Mouse (Mus musculus): ENCODE data around the gene Trim69. TPM values are rescaled to one million over a fixed set of nuclear protein-coding genes. Genes with fewer than 3 reads are reported as not detected.

The Trim69 gene
- total RNA-seq, 4 experiments from 2014 or later = not detected

DNA sequence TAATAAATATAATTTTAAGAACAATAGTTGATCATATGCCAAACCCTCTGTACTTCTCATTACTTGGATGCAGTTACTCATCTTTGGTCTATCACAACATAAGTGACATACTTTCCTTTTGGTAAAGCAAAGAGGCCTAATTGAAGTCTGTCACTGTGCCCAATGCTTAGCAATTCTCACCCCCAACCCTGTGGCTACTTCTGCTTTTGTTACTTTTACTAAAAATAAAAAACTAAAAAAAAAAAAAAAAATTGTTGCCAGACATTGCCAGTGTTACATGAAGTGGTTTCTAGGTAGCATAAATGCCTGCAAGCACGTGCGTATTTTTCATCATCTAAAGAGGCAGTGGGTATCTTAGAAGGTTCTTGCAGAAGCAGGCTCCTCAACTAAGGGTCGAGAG is 7.7 kb upstream of the Trim69 start:
- DNase-seq (ENCODE audit: low spot score in 2 of 2) = no peak

- no peak for DNase-seq (ENCODE audit: low spot score in 2 of 2)
Measured at GRCm38 (mm10) chr2:122153681-122154365, 6.7 kb upstream of the Trim69 start.

GRCm38 (mm10) chr2:122154479-122154878 is 6.0 kb upstream of the Trim69 start:
- DNase-seq (ENCODE audit: low spot score in 2 of 2) = no peak

DNA sequence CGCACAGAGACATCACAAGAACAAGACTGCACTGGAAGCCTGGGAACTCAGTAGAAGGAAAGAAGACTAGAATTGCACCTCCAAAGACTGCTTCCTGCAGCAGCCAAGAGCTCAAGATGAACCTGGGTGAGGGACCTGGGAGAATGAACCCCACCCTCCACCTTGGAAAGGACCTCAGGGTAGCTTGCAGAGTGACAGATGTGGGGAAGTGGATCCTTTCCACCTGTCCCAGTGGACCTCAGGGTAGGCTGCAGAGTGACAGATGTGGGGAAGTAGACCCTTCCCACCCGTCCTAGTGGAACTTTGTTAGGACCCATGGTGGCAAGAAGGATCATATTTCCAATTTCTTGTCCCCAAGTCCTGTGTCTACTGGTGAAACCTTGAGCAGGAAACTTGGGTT is 5.2 kb upstream of the Trim69 start:
- no peak for DNase-seq (ENCODE audit: low spot score in 2 of 2)

DNA sequence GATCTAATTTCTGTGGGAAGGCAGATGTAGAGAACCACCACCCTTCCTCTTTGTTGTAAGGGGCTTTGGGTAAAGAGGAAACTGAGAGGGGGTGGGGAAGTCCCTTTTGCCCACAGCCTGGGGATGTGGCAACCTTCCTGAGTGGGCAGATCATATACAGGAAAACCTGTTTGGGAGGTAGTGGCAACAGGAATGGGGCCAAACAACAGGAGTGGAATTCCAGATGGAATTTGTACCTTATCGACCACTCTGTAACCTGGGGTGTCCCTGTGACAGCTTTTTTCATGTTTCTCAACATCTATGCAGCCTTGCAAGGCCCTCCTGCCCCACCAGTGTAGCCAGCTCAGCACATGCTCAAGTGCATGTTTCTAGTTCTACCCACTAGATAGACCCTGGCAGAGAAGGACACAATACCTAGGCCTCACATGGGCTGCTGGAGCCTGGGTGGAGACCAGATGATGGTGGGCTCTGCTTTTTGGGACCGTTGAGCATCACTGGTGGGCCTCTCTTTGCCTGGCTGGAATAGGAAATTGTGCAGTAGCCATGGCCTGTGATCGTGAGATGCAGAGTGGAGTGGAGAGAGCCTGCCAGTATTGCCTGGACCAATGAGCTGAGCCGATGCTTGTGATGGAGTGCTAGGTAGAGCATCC is 4.3 kb upstream of the Trim69 start:
- DNase-seq (ENCODE audit: low spot score in 2 of 2) = no peak

- DNase-seq (ENCODE audit: low spot score in 2 of 2) = no peak
Measured at GRCm38 (mm10) chr2:122157561-122157960, 2.9 kb upstream of the Trim69 start.

- DNase-seq (ENCODE audit: low spot score in 2 of 2) = no peak
Measured at GRCm38 (mm10) chr2:122158362-122158802, 2.1 kb upstream of the Trim69 start.

DNA sequence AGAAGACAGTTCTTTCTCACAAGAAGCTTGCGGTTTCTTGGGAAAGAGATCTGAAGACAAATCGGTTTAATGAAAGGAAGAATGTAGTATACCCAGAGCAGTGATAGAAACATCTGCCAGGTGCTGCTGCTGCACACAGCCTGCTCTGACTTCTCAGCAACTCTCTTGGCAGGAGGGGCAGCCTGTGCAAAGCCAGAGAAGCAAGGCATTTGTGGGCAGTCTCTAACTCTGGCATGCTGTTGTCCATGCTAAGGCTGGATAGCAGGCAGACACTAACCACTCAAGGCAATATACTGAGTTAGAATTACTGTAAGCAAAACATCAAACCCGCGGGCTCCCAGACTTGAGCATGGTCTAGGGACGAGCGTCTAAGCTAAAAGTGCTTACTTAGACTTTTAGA is 833 bp upstream of the Trim69 start:
- no peak for DNase-seq (ENCODE audit: low spot score in 2 of 2)

GRCm38 (mm10) chr2:122161542-122161941 is 1.0 kb downstream of the Trim69 start:
- DNase-seq (ENCODE audit: low spot score in 2 of 2) = no peak

DNA sequence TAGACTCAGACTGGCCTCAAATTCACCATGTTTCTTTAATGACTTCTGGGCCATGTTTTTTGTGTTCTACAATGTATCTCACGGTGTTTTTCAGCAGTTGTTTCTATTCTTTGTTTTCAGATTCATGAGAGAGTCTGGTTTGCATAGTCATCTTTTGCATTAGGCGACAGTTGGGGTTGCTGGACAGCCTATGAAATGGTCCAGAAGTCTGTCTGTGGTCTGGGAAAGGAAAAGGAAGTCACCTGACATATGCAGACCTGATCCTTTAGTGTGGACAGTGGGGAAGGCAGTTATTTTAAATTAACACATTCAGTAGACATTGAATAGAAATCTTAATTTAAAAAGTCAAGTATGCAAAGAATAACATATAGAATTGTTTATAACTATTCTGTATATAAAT is 2.0 kb downstream of the Trim69 start:
- DNase-seq (ENCODE audit: low spot score in 2 of 2) = no peak

DNA sequence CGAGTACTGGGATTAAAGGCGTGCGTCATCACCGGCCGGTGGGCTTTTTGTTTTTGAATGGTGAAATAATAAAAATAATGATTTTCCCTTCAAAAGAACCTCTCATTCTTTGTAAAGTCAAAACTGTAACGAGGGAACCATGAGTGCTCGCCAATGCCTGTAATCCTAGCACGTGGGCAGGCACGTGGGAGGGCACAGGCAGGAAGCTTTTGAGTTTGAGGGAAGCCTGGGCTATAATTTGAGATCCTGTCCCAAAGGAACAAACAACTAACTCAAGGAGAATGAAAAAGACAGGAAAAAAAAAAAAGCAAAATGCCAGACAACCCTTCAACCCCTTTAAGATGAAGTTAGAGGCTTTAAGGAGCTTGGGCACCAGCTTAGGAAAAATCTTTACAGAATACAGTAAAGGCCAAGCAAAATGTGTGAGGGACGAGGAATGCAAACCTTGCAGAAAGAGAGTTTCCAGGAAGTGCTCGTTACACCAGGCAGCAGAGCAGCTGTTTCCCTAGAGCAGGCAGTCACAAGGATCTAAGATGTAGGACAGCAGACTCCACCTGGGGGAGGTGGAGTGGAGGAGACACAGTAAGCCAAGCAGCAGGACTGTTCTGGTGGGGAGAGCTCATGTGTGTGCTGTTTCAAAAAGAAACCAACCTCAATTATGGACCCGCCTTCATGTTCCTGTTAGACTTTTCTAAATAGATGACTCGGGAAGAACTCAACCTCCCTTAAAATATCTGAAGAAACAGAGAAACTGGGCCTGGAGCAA is 3.1 kb downstream of the Trim69 start:
- DNase-seq (ENCODE audit: low spot score in 2 of 2) = no peak

- no peak for DNase-seq (ENCODE audit: low spot score in 2 of 2)
Measured at GRCm38 (mm10) chr2:122164293-122164692, 3.8 kb downstream of the Trim69 start.

DNA sequence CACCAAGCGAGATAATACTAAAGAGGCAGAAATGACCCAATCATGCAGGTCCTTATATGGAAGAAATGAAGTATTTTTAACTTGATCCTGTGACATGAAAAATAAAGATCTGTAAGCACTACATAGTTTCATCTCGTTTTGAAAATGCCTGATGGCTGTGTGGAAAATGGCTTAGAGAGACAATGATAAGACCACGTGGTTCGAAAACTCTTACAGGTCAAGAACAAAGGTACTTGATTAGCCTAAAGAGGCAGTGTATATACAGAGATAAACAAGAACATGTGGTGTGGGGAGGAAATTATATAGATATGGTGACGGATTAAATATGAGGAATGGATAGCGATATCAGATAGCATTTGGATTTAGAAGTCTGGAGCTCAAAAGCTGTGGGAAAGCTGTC is 10.8 kb downstream of the Trim69 start:
- no peak for DNase-seq (ENCODE audit: low spot score in 2 of 2)

DNA sequence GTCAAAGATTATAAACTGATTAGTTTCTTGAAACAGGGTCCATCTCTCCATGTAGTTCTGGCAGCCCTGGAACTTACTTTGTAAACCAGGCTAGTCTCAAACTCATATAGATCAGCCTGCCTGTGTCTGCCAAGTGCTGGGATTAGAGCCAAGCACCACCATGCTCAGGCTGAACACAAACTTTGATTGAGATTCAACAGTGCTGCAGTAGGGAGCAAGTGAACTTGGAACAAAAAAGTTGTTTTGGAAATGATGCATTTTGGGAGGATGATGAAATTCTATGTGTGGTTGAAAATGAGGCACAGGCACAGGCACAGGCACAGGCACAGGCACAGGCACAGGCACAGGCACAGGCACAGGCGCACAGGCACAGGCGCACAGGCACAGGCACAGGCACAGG is 11.7 kb downstream of the Trim69 start:
- DNase-seq (ENCODE audit: low spot score in 2 of 2) = no peak

DNA sequence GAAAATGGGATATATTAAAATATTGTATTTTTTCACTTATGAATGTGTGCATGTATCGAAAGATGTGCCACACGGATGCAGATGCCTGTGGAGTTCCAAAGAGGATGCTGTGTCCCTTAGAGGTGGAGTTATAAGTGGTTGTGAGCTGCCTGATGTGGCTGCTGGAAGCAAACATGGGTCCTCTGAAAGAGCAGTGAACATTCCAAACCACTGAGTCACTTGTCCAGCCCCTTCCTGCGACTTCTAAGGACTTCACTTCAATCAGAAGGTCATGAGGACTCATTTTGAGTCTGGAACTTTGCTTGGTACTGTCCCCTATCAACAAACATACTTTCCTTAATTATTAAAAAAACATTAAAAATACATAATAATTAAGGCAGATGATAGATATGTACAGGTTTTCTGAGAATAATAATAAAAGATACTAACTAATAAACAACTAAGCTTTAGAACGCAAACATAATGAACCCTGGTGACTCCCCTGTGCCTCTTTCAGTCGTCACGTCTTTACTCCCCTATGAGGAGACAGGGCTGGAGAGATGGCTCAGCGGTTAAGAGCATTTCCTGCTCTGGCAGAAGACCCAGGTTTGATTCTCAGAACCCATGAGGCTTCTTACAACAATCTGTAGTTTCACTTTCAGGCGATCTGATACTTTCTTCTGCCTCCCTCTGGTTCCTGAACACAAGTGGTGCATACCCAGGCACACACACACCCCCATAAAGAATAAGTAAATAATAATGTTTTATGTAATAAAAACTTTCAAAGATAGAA is 19.7 kb downstream of the Trim69 start:
- no peak for DNase-seq (ENCODE audit: low spot score in 2 of 2)

DNA sequence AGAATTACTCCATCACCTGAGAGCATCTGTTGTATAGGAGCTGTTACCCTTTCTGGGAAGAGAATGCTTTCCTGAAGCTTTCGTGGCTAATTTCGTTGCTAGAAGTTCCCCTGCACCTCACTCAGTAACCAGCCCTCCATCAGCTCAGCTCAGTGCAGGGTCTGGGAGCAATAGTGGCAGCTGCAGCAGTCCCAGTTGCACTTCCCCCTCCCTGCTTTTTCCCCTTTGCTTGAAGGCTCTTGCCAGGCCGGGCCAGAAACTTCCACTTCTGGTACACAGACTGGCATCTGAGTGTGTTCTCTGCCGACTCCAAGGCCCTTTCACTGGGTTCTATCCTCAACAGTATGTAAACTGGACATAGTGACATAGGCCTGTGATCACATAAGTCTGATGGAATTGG is 24.6 kb downstream of the Trim69 start:
- no peak for DNase-seq (ENCODE audit: low spot score in 2 of 2)

DNA sequence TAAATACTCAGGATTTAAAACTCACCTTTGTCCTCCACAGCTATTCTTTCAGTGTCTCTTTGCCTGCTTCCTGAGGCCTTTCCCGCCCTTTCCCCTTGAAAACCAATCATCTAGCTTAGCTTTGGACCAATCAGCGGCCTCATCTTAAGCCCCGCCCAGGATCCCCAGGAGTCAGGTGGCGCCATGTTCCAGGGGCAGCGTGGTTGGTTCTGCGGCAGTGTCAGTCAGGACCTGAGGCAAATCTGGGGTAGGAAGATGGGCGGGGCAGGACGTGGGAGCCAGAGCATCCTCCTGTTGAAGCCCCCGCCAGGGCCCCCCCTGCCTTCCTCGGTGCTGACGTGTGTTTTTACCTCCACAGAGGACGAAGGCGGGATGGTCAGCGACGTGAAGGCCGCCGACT is 25.6 kb downstream of the Trim69 start, which contains the start of the genes Patl2 and Terb2:
Gene Patl2, minus strand, starts transcription at position 84 of the 400 bp plus-strand sequence.
Gene Terb2, plus strand, starts transcription at position 167 of the 400 bp plus-strand sequence.
- DNase-seq (ENCODE audit: low spot score in 2 of 2) = no peak

GRCm38 (mm10) chr2:122186751-122187150 is 26.3 kb downstream of the Trim69 start:
- DNase-seq (ENCODE audit: low spot score in 2 of 2) = no peak

- DNase-seq (ENCODE audit: low spot score in 2 of 2) = no peak
Measured at GRCm38 (mm10) chr2:122191849-122192248, 31.3 kb downstream of the Trim69 start.

- DNase-seq (ENCODE audit: low spot score in 2 of 2) = no peak
Measured at GRCm38 (mm10) chr2:122194509-122194929, 34.0 kb downstream of the Trim69 start.

GRCm38 (mm10) chr2:122201501-122201900 is 41.0 kb downstream of the Trim69 start:
- DNase-seq (ENCODE audit: low spot score in 2 of 2) = no peak
